Mouse (Mus musculus) neutrophil, adult 5-6 weeks (primary cell): ENCODE data around the gene Nr2f6. TPM values are rescaled to one million over a fixed set of nuclear protein-coding genes. Genes with fewer than 3 reads are reported as not detected.

ENCODE experiments used
- ATAC-seq: fragments of 151-379, 151-347 bp; 2 replicates; pipeline ENCODE4 v1.8.0; 2017; ENCODE audit warnings: mild to moderate bottlenecking, moderate TSS enrichment; ENCODE audit not compliant: insufficient number of reproducible peaks, poor library complexity, low FRiP score, severe bottlenecking; ENCODE audit errors: extremely low read depth
- total RNA-seq: library from RNA; stranded (forward); fragments of 200-1000 nt; gene quantifications from 2 replicates; pipeline ENCODE4 v1.2.3, GENCODE M21; 2017

Nr2f6 gene
- 8.6 and 9.2 TPM in 2 replicates for total RNA-seq

- ATAC-seq = no peak
Observed at GRCm38 (mm10) chr8:71381421-71381970, at the start of gene Nr2f6. Gene Nr2f6 (minus strand): TSS chr8:71381960.

- ATAC-seq = no peak
Observed at GRCm38 (mm10) chr8:71422121-71422520, 40.4 kb upstream of the Nr2f6 start.

- no peak for ATAC-seq
Observed at GRCm38 (mm10) chr8:71411535-71412273, 29.9 kb upstream of the Nr2f6 start.

- ATAC-seq = no peak
Observed at GRCm38 (mm10) chr8:71408231-71408630, 26.5 kb upstream of the Nr2f6 start.

- ATAC-seq = no peak
Observed at GRCm38 (mm10) chr8:71407441-71407840, 25.7 kb upstream of the Nr2f6 start.

- ATAC-seq = peak; percentile 35; the same call in 1 of the 2 replicates
Observed at GRCm38 (mm10) chr8:71406099-71407015, 24.6 kb upstream of the Nr2f6 start.

GRCm38 (mm10) chr8:71405401-71406098 is 23.8 kb upstream of the Nr2f6 start, which contains the start of gene Ankle1:
Gene Ankle1 (plus strand): TSS chr8:71406010.
- peak; percentile 80 for ATAC-seq

- no peak for ATAC-seq
Observed at GRCm38 (mm10) chr8:71404951-71405351, 23.2 kb upstream of the Nr2f6 start.

GRCm38 (mm10) chr8:71404011-71404410 is 22.3 kb upstream of the Nr2f6 start:
- ATAC-seq = no peak

GRCm38 (mm10) chr8:71403107-71403885 is 21.5 kb upstream of the Nr2f6 start:
- no peak for ATAC-seq

GRCm38 (mm10) chr8:71402446-71402964 is 20.7 kb upstream of the Nr2f6 start:
- ATAC-seq = no peak

GRCm38 (mm10) chr8:71401454-71401853 is 19.7 kb upstream of the Nr2f6 start:
- ATAC-seq = no peak

- ATAC-seq = no peak
Observed at GRCm38 (mm10) chr8:71400826-71401225, 19.1 kb upstream of the Nr2f6 start.

GRCm38 (mm10) chr8:71397701-71398100 is 15.9 kb upstream of the Nr2f6 start:
- ATAC-seq = no peak

- ATAC-seq = peak; percentile 97
Observed at GRCm38 (mm10) chr8:71396639-71397305, 15.0 kb upstream of the Nr2f6 start, which contains the start of gene Babam1. Gene Babam1 (plus strand): TSS chr8:71396861.

GRCm38 (mm10) chr8:71395629-71396028 is 13.9 kb upstream of the Nr2f6 start, which contains the start of gene Ushbp1:
Gene Ushbp1 (minus strand): TSS chr8:71395802.
- ATAC-seq = no peak

- no peak for ATAC-seq
Observed at GRCm38 (mm10) chr8:71395071-71395470, 13.3 kb upstream of the Nr2f6 start.
